Mouse (Mus musculus) stomach, postnatal 0 days (tissue): ENCODE measurements around the gene Rap1a. TPM values are rescaled to one million over a fixed set of nuclear protein-coding genes. Genes with fewer than 3 reads are reported as not detected.

ENCODE experiments used
- ATAC-seq: fragments of 200-750 bp; cut with Nextera tagmentation; 2 replicates; pipeline ENCODE4 v1.8.0; 2017; ENCODE audit not compliant: low FRiP score, low TSS enrichment
- DNase-seq: peaks from one replicate; pipeline ENCODE4 v3.0.0-alpha.2; 2016; ENCODE audit warnings: low spot score
- H3K27ac ChIP-seq: fragments of 300-500 bp; sonication (generic); replicated peaks from 2 replicates; pipeline ENCODE4 v1.5.1; 2014; ENCODE audit warnings: mild to moderate bottlenecking, control low read depth
- H3K27me3 ChIP-seq: fragments of 300-500 bp; sonication (generic); 2 replicates; pipeline ENCODE4 v1.6.1; 2014; ENCODE audit warnings: low read length; ENCODE audit not compliant: control insufficient read depth, insufficient read depth
- H3K36me3 ChIP-seq: fragments of 300-500 bp; sonication (generic); 2 replicates; pipeline ENCODE4 v1.6.1; 2014; ENCODE audit warnings: low read length, mixed read lengths; ENCODE audit not compliant: control insufficient read depth, insufficient read depth
- H3K4me1 ChIP-seq: fragments of 300-500 bp; sonication (generic); replicated peaks from 2 replicates; pipeline ENCODE4 v1.6.1; 2014; ENCODE audit warnings: antibody characterized with exemption; ENCODE audit not compliant: control insufficient read depth, insufficient read depth
- H3K4me2 ChIP-seq: fragments of 300-500 bp; sonication (generic); replicated peaks from 2 replicates; pipeline ENCODE4 v1.6.1; 2014; ENCODE audit warnings: low read depth, mild to moderate bottlenecking, control low read depth, moderate library complexity
- H3K4me3 ChIP-seq: fragments of 300-500 bp; sonication (generic); 2 replicates; pipeline ENCODE4 v1.5.1; 2014; ENCODE audit warnings: low read depth, low read length, control low read depth
- H3K9ac ChIP-seq: fragments of 300-500 bp; sonication (generic); 2 replicates; pipeline ENCODE4 v1.6.1; 2014; ENCODE audit warnings: mild to moderate bottlenecking, low read length, control low read depth, mixed read lengths
- H3K9me3 ChIP-seq: fragments of 300-500 bp; sonication (generic); 2 replicates; pipeline ENCODE4 v1.6.1; 2016; ENCODE audit warnings: low read length; ENCODE audit not compliant: control insufficient read depth
- CTCF ChIP-seq: IDR thresholded peaks from 2 replicates; pipeline ENCODE4 v1.5.1; 2016; ENCODE audit warnings: antibody characterized with exemption, low read depth, mild to moderate bottlenecking, moderate library complexity
- EP300 ChIP-seq: optimal IDR thresholded peaks from 2 replicates; pipeline ENCODE3; 2016; ENCODE audit warnings: antibody characterized with exemption
- WGBS: fragments of 180-500 bp; shearing (Covaris S2); extraction: QIAGEN DNeasy Blood & Tissue Kit; methylation state at CpG from one replicate; pipeline ENCODE4 v1.1.7; 2014; 5-methylcytosine and 5-hydroxymethylcytosine counted together
- polyA plus RNA-seq: library from polyadenylated mRNA; unstranded; fragments of >200 nt; fragmentation: Nextera tagmentation; extraction: Ambion mirVana; gene quantifications from 2 replicates; pipeline ENCODE4 v1.2.1, GENCODE M21; 2015

Gene Rap1a
- polyA plus RNA-seq, 1 experiment from 2014 or later = 119 TPM

- Histone ChIP-seq H3K4me2 (peak overlapping the region; percentile 73), H3K9me3 (no peaks in the 10 kb centered on the region), H3K9ac (peak overlapping the region; percentile 91), H3K27me3 (no peaks in the 10 kb centered on the region), H3K27ac (peak overlapping the region; percentile 96), H3K4me3 (peak overlapping the region; percentile 78), H3K36me3 (no peaks in the 10 kb centered on the region), H3K4me1 (peaks cover 2% of the 10 kb centered on the region; the same call in 1 of the 2 replicates)
- under 1% methylated on average over 12 of the region's 12 CpGs for WGBS
- TF ChIP-seq EP300 = no peak
- TF ChIP-seq CTCF = no peak
- ATAC-seq (no peak), DNase-seq (no peak)
These were observed 921 bp downstream of the Rap1a start for GRCm38 (mm10) chr3:105800156-105800674.

- no peak for ATAC-seq
- Histone ChIP-seq H3K36me3 (no peaks in the 10 kb centered on the region), H3K27ac (no peak overlapping the region), H3K27me3 (no peaks in the 10 kb centered on the region), H3K4me3 (peak overlapping the region; percentile 78), H3K9me3 (no peaks in the 10 kb centered on the region), H3K9ac (peak overlapping the region; percentile 5; the same call in 1 of the 2 replicates), H3K4me1 (peaks cover 2% of the 10 kb centered on the region; the same call in 1 of the 2 replicates), H3K4me2 (peak overlapping the region; percentile 73)
- no peak for DNase-seq
- TF ChIP-seq EP300 (no peak), CTCF (no peak)
- WGBS = 54% methylated on average over 4 of the region's 4 CpGs
These were observed 1.8 kb downstream of the Rap1a start for GRCm38 (mm10) chr3:105799375-105799774.

- 73% methylated on average over 2 of the region's 2 CpGs for whole genome bisulfite sequencing
- Histone ChIP-seq H3K4me1 (peaks cover 2% of the 10 kb centered on the region; the same call in 1 of the 2 replicates), H3K4me3 (no peak overlapping the region), H3K36me3 (no peaks in the 10 kb centered on the region), H3K27ac (no peak overlapping the region), H3K27me3 (no peaks in the 10 kb centered on the region), H3K9ac (no peak overlapping the region), H3K9me3 (no peaks in the 10 kb centered on the region), H3K4me2 (peak overlapping the region; percentile 23)
- DNase-seq (no peak), ATAC-seq (no peak)
- no peak for TF ChIP-seq EP300
- TF ChIP-seq CTCF = no peak
These were observed 2.4 kb downstream of the Rap1a start for GRCm38 (mm10) chr3:105798770-105799169.

DNA sequence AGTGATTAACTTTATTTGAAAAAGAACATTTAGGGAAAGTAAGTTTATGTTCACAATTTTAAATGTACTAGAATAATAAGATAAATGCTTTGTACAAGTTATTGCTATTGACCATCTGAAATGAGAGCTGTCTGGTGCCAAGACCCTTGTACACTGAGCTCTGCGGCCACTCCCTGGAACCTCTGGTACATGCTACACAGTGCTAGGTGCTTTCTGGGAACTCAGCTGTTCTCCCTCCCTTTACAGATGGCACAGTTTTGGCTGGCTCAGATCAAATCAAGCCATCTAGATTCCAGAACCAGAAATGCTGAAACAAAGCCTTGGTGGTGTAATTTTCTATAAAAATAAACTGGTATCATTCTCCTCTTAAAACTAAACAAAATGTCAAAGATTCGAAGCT is 3.7 kb downstream of the Rap1a start:
- H3K36me3 ChIP-seq = no peaks in the 10 kb centered on the region
- no peak for DNase-seq
- no peak for TF ChIP-seq CTCF
- TF ChIP-seq EP300 = no peak
- no peak overlapping the region for H3K9ac ChIP-seq
- 55% methylated on average over 2 of the region's 2 CpGs for WGBS
- no peaks in the 10 kb centered on the region for H3K27me3 ChIP-seq
- no peak for ATAC-seq
- H3K4me1 ChIP-seq = peaks cover 2% of the 10 kb centered on the region; the same call in 1 of the 2 replicates
- H3K27ac ChIP-seq = no peak overlapping the region
- no peaks in the 10 kb centered on the region for H3K9me3 ChIP-seq
- no peak overlapping the region for H3K4me2 ChIP-seq
- H3K4me3 ChIP-seq = no peak overlapping the region

DNA sequence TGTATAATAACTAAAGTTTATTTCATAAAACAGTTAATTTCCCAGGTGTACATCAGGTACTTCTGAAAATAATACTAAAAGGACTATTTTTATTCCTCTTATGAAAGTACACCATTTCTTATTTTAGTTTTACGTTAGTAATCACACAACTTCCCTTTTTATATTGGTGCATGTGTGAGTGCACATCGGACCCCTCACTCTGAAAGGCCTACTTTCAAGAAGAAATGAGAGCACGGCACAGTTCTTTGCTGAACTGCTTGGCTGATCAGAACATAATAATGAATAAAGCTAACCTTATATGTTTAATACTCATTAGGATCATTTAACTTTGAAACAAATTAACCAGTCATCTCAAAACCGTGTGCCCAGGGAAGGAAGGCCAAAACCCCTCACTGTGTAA is 4.4 kb downstream of the Rap1a start:
- Histone ChIP-seq H3K27ac (no peak overlapping the region), H3K36me3 (no peaks in the 10 kb centered on the region), H3K4me2 (no peak overlapping the region), H3K27me3 (no peaks in the 10 kb centered on the region), H3K9me3 (no peaks in the 10 kb centered on the region), H3K9ac (no peak overlapping the region), H3K4me3 (no peak overlapping the region), H3K4me1 (peaks cover 2% of the 10 kb centered on the region; the same call in 1 of the 2 replicates)
- WGBS = 72% methylated on average over 4 of the region's 4 CpGs
- no peak for DNase-seq
- TF ChIP-seq CTCF (no peak), EP300 (no peak)
- ATAC-seq = no peak

DNA sequence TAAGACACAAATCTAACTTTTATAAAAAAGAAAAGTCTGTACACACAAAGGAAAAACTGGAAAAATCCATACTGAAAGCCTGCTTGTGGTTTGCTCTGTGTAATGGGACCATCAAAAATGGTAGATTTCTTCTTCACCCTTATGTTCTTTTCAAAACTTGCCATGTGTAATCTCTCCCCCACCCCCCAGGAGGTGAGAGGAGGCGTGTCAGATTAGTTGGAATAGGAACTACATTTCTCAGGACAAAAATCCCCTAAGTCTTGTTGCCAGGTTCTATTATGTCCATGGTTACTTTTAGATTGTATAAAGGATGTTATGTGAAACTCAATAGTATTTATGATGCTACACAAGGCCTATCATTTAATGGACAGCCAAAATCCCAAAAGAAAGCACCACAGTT is 6.8 kb downstream of the Rap1a start:
- H3K27ac ChIP-seq = no peak overlapping the region
- no peak overlapping the region for H3K9ac ChIP-seq
- DNase-seq (no peak), ATAC-seq (no peak)
- no peaks in the 10 kb centered on the region for H3K9me3 ChIP-seq
- H3K4me3 ChIP-seq = no peak overlapping the region
- 76% methylated on average over 1 of the region's 1 CpGs for WGBS
- H3K36me3 ChIP-seq = no peaks in the 10 kb centered on the region
- H3K4me1 ChIP-seq = peaks cover 2% of the 10 kb centered on the region; the same call in 1 of the 2 replicates
- no peaks in the 10 kb centered on the region for H3K27me3 ChIP-seq
- H3K4me2 ChIP-seq = no peak overlapping the region
- TF ChIP-seq CTCF (no peak), EP300 (no peak)
